ENCODE assay signal across 21 mouse cellular contexts in the genomic region with DNA sequence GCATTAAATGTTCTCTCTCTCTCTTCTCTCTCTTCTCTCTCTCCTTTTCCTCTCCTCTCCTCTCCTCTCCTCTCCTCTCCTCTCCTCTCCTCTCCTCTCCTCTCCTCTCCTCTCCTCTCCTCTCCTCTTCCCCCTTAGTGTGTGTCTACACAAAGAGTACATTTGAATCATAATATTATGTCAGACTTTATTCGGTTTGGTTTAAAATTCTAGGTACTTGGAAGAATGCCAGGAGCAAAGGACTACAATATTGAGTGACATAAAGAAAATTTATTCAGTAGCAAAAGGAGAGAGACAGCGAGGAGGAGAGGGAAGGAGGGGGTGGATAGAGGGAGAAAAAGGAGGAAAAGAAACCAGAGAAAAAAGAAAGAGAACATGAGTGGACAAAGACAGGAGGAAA. TPM values are rescaled to one million over a fixed set of nuclear protein-coding genes. Genes with fewer than 3 reads are reported as not detected.
"Had no signal": no experiment of that assay in that cellular context is flagged by ENCODE, and none has a peak within 500 bp of the region (broad histone marks: within the 10 kb centered on the region; RNA-seq: fewer than 3 reads in every experiment).

No protein-coding gene starts in this region.

- ATAC-seq: intestine, postnatal 0 days; liver, embryonic 12.5 days had no signal

- H3K27me3 ChIP-seq: liver, embryonic 12.5 days; liver, embryonic 15.5 days; lung, embryonic 15.5 days; neural tube, embryonic 12.5 days; stomach, embryonic 15.5 days had no signal

- H3K27ac ChIP-seq: kidney, postnatal 0 days; limb, embryonic 10.5 days; limb, embryonic 13.5 days; liver, embryonic 12.5 days; liver, embryonic 15.5 days; lung, embryonic 15.5 days; midbrain, embryonic 10.5 days; neural tube, embryonic 12.5 days; stomach, embryonic 15.5 days had no signal

- H3K9me3 ChIP-seq: limb, embryonic 10.5 days; limb, embryonic 13.5 days; liver, embryonic 12.5 days; liver, embryonic 15.5 days; lung, embryonic 15.5 days; midbrain, embryonic 10.5 days; neural tube, embryonic 12.5 days; stomach, embryonic 15.5 days had no signal

- H3K4me1 ChIP-seq: limb, embryonic 10.5 days; limb, embryonic 13.5 days; liver, embryonic 12.5 days; liver, embryonic 15.5 days; midbrain, embryonic 10.5 days; neural tube, embryonic 12.5 days; stomach, embryonic 15.5 days had no signal

- H3K36me3 ChIP-seq: limb, embryonic 10.5 days; liver, embryonic 12.5 days; liver, embryonic 15.5 days; lung, embryonic 15.5 days; midbrain, embryonic 10.5 days; neural tube, embryonic 12.5 days; stomach, embryonic 15.5 days had no signal

- H3K4me2 ChIP-seq: limb, embryonic 13.5 days; liver, embryonic 12.5 days; liver, embryonic 15.5 days; lung, embryonic 15.5 days; neural tube, embryonic 12.5 days; stomach, embryonic 15.5 days had no signal

- H3K4me3 ChIP-seq: limb, embryonic 10.5 days; limb, embryonic 13.5 days; liver, embryonic 12.5 days; liver, embryonic 15.5 days; lung, embryonic 15.5 days; megakaryocyte, embryonic 14.5 days; midbrain, embryonic 10.5 days; neural tube, embryonic 12.5 days; stomach, embryonic 15.5 days had no signal

- DNase-seq: kidney, adult 2 months; kidney, postnatal 25 days; liver; lung, adult 18-20 months; lung, postnatal 10 days; retina, postnatal 1 day; right cerebral cortex, postnatal 25 days; spleen, adult 18-20 months; thymus, postnatal 25 days had no signal

- H3K9ac ChIP-seq: limb, embryonic 13.5 days; liver, embryonic 12.5 days; liver, embryonic 15.5 days; lung, embryonic 15.5 days; neural tube, embryonic 12.5 days; stomach, embryonic 15.5 days had no signal

RNA-seq across cellular contexts. Expression of gene Slc1a2, which starts 19.8 kb away (rescaled TPM):
- total RNA-seq: neutrophil, adult 5-6 weeks had no signal
